Mouse (Mus musculus): ENCODE results near the gene Erc2. TPM values are rescaled to one million over a fixed set of nuclear protein-coding genes. Genes with fewer than 3 reads are reported as not detected.

Erc2 gene
- total RNA-seq, 2 experiments from 2014 or later = 0.36 to 0.41 TPM

DNA sequence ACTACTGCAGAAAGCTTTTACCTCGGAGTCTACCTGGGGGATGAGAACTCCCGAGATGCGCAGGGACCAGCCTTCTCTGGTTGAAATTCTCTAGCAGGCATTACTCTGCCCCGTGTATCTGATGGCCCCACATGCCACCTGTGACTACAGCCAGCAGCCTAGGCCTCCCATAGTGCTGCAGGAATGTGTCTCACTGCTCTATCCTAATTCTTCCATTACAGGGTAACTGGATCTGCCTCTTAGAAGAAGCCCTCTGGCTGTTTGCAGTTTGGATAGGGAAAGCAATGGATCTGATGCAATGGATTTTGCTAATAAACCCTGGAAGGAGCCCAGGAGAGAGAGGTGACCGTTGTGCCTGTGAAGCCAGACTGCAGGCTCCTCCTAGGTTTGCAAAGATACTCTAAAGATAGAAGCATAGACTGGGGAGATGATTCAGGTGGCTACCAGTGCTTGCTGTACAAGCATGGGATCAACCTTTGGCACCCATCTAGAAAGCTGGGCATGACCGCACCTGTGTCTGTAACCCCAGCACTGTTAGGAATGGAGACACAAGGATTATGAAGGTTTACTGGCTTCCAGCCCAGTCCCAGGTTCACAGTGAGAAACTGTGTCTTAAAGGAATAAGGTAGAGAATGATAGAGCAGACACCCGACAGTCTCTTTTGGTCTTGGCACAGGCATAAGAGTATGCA lies 821.2 kb downstream of the Erc2 start:
- no peak overlapping the region for H3K4me3 ChIP-seq
- no peak overlapping the region for H3K27ac ChIP-seq
- no peak for DNase-seq
- TF ChIP-seq CTCF (IDR thresholded peaks at IDR 0.05) = no peak
- intact Hi-C loops (cut with DNase I) = no loop called here

DNA sequence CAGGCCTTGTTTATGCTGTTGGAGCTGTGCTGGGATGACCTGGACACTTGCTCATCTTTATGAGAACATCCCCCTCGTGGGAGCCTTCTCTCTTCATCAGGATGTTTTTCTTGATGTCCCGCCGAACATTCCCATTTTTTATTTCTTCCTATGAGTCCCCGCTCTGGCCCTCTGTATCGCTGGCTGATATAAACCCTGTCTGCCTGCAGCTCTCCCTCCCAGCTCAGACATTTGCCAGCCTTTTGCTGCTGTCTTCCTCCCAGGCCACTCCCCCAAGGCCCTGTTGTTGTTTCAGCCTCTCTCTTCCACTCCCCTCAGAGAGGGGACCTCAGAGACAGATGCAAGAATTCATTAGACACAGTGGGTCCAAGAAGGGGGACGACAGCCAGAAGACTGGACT lies 823.5 kb downstream of the Erc2 start:
- no peak for DNase-seq
- intact Hi-C loops (cut with DNase I) = no loop called here
- H3K4me3 ChIP-seq = no peak overlapping the region
- TF ChIP-seq CTCF (IDR thresholded peaks at IDR 0.05) = no peak
- H3K27ac ChIP-seq = no peak overlapping the region

DNA sequence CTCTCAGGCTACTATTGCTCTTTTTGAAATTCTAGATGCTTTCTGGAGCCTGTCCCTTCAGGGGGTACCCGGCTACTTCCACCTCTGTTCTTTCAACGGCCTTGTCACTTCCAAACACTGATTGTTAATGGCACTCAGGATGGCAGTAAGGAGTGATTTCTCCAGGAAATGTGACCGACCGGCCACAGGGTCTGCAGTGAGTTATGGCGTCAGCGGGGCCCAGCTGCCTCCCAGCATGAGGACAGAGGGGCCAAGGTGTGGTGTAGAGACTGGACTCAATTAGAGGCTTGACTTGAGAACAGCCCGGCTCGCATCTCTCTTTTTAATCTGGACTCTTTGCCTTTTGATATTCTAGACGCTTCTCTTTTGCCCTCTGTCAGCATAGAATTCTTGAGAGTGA lies 829.5 kb downstream of the Erc2 start:
- no peak for TF ChIP-seq CTCF (IDR thresholded peaks at IDR 0.05)
- H3K4me3 ChIP-seq = no peak overlapping the region
- H3K27ac ChIP-seq = no peak overlapping the region
- DNase-seq = no peak
- intact Hi-C loops (cut with DNase I) = no loop called here

DNA sequence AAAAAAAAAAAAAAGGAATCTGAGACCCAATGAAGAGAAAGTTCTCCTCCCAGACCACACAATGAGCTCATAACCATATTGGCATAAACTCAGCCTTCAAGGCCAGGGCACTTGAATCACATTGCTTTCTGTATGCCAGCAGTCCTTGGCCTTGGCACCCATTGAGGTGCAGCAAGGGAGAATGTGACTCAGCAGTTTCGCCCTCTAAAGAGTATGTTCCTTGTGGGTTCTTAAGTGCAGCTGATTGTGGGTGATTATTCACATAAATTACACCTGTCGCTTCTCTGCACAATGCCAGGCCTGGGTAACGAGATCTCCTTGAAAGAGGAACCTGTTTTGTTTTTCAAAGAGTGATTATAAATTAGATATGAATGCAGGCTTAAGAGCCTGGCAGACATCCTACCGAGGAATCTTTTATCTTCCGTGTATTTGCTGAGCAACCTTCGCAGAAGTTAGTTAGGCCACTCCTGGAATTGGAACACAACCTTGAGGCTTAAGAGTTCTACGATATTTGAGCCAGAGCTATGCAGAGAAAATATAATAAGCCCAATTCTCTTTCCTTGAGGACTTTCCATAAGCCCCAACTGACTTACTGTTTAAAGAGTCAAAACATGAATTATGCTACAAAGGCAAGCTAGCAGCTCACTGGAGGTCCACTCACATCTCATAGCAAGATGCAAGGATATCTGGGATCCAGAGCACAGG lies 834.3 kb downstream of the Erc2 start:
- TF ChIP-seq CTCF (IDR thresholded peaks at IDR 0.05) = no peak
- H3K4me3 ChIP-seq = no peak overlapping the region
- intact Hi-C loops (cut with DNase I) = no loop called here
- no peak overlapping the region for H3K27ac ChIP-seq
- no peak for DNase-seq

DNA sequence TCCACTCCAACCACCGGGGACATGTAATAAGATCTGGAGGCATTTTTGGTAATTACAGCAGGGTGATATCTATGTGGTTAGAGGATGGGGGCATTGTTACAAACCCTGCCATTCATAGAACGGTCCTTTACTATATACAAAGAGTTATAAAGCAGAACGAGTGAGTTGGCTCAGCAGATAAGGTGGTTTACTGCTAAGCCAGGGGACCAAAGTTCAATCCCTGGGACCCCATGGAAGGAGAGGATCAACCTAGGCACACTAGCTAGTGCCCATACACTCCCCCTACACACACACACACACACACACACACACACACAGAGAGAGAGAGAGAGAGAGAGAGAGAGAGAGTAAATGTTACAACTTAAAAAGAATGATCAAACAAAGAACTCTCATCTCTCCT lies 835.2 kb downstream of the Erc2 start:
- intact Hi-C loops (cut with DNase I) = no loop called here
- DNase-seq = no peak
- TF ChIP-seq CTCF (IDR thresholded peaks at IDR 0.05) = no peak
- H3K27ac ChIP-seq = no peak overlapping the region
- H3K4me3 ChIP-seq = no peak overlapping the region

DNA sequence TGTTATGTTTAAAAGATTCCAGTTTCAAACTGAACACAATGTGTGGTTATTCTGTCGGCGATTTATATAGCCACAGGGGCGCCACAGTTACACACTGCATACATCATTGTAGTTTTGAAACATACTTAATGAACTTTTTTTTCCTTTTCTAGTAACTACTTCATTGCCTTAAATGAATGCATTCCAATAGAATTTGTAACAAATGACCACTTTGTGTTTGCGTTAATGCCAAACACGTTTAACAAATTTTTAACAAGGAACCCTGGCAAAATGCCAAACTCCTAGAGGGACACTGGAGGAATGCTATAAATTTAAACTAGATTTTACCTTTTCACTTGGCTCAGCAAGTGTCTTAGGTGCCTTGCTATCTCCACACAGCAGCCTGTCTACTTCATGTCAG lies 845.7 kb downstream of the Erc2 start:
- no peak for TF ChIP-seq CTCF (IDR thresholded peaks at IDR 0.05)
- intact Hi-C loops (cut with DNase I) = no loop called here
- no peak overlapping the region for H3K27ac ChIP-seq
- no peak overlapping the region for H3K4me3 ChIP-seq
- DNase-seq = no peak

DNA sequence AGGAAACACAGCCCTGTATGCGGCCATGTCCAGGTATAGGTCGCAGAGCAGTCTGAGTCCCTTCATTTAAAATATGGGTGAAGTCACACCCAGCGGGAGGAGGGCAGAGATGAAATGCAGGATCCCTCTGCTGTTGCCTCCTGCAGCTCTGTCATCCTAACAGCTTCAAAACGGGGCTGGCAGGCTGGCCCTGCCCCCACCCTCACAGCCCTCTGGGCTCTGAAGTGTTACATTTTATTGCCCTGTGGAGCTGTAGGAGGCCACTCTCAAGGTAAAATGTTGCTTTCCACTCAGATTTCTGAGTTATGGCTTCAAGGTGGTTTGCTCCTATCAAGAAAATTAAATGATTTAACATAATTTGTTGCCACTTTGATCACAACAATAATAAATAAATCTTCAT lies 847.5 kb downstream of the Erc2 start:
- intact Hi-C loops (cut with DNase I) = no loop called here
- DNase-seq = no peak
- Histone ChIP-seq H3K27ac (no peak overlapping the region), H3K4me3 (no peak overlapping the region)
- no peak for TF ChIP-seq CTCF (IDR thresholded peaks at IDR 0.05)

DNA sequence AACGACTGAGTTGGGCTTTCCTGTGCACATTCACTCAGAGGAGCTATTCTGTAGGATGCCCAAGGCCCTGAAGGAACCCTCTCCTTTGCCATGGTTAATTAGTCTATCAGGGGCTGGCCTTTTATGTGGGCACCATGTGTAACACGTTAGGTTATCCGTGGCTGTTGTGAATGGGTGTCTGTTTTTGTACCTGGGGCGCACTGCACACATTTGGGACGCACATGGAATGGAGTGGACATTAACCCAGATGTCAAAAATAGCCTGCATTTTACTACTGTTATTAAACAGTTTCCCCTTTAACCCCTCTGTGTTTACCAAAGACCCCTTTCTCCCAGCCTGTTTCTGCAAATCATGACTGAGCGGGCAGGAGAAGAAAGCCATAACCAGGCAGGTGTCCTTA lies 848.0 kb downstream of the Erc2 start:
- no peak overlapping the region for H3K4me3 ChIP-seq
- no peak for TF ChIP-seq CTCF (IDR thresholded peaks at IDR 0.05)
- intact Hi-C loops (cut with DNase I) = no loop called here
- DNase-seq = no peak
- no peak overlapping the region for H3K27ac ChIP-seq

DNA sequence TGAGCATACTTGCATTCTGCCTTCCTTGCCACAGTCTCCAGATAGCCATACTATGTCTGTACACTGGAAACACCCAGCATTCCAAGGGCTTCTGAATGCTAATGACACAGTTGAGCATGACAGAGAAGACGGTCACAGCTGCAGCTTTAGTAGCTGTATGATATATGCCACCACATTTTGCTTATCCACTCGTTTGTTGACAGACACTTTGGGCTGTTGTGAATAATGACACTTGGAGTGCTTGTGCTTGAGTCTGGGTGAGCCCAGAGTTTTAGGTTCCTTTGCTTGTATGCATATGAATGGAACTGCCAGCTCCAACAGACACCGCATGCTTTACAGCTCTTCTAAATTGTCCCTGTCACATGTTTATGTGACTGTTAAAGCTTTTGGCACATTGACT lies 852.8 kb downstream of the Erc2 start:
- intact Hi-C loops (cut with DNase I) = no loop called here
- H3K4me3 ChIP-seq = no peak overlapping the region
- no peak for TF ChIP-seq CTCF (IDR thresholded peaks at IDR 0.05)
- no peak overlapping the region for H3K27ac ChIP-seq
- no peak for DNase-seq

DNA sequence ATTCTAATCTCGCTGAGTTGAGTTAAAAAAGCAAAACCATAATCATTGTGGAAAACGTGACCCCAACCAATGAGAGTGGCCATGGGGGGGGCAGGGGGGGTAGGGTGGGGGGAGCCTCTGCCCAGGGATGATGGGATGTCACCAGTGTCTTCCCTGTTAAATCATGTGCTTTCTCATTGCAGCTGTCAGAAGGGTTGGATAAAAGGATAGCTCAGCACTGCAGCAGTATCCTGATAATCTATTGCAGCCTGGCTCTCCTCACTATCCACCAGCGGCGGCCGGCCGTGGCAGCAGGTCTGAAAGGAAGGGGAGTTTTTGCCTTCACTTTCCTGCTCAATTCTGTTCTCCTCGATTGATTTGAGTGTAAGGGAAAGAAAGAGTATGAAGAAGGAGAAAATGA lies 853.2 kb downstream of the Erc2 start:
- intact Hi-C loops (cut with DNase I) = no loop called here
- Histone ChIP-seq H3K27ac (no peak overlapping the region), H3K4me3 (no peak overlapping the region)
- no peak for DNase-seq
- TF ChIP-seq CTCF (IDR thresholded peaks at IDR 0.05) = no peak

DNA sequence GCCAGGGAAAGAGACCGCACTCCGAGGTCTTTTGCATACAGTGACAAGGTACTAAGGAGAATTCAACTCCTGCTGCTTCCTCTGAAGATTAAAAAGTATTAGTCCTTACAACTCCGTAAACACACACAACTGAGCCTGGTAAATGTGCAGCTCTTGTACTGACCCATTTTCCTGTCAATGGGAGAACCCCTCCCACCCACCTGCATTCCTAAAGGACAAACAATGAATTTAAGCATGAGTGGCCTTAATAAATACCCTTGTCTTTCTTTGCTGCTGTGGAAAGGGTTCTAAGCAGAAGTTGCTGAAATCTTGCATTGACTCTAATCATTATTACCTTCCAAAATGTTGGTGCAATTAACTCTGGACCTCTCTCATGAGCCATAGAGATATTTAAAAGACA lies 854.5 kb downstream of the Erc2 start:
- DNase-seq = no peak
- no peak for TF ChIP-seq CTCF (IDR thresholded peaks at IDR 0.05)
- no peak overlapping the region for H3K27ac ChIP-seq
- intact Hi-C loops (cut with DNase I) = no loop called here
- H3K4me3 ChIP-seq = no peak overlapping the region

DNA sequence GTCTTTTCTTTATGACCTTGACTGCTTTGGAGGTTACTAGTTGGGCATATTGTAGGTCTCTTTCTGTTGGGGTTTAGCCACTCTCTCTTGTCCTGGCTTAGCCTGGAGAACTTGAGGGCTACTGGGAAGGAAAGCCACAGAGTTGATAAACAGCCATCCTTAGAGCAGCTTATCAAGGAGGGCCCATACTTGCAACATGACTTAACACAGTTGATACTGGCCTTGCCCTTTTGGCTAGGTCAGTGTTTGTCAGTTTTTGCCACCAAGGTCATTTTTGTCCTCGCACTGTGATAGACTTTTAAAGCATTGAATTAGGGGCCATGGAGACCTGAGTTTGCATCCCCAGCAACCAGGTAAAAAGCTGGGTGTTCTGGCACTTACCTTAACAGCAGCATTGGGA lies 858.6 kb downstream of the Erc2 start:
- Histone ChIP-seq H3K4me3 (no peak overlapping the region), H3K27ac (no peak overlapping the region)
- no peak for TF ChIP-seq CTCF (IDR thresholded peaks at IDR 0.05)
- intact Hi-C loops (cut with DNase I) = no loop called here
- DNase-seq = no peak

DNA sequence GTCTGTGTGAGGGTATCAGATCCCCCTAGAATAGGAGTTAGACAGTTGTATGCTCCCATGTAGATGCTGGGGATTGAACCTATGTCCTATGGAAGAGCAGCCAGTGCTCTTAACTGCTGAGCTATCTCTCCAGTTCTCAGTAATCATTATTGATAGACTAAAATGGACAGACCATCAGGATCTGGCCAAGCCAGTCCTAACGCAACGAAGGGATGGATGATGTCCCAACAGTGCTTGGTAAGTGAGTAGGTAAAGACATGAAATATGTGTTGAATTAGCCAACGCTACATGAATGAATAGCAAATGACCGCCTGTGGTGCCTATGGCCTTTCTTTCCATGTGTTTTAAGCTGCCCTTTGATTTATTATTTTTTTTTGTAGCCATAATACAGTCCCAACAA lies 871.6 kb downstream of the Erc2 start:
- TF ChIP-seq CTCF (IDR thresholded peaks at IDR 0.05) = no peak
- Histone ChIP-seq H3K27ac (no peak overlapping the region), H3K4me3 (no peak overlapping the region)
- intact Hi-C loops (cut with DNase I) = no loop called here
- no peak for DNase-seq

DNA sequence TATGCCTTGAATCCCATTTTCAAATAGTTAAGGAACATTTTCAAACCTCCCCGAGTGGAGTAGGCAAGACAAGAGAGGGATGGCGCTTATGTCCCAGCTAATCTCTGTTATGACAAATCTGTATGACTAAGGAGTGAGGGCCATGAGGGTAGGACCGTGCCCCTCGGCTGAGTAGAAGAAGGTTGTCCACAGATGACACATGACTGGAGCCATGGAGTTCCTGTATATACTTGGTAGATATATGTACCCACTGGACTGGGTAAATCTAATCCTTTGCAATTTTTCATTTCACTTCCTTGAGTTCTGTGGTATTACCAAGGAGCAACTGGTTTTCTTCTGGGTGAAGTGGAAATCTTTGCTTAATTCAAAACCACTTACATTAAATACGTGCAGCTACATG lies 872.0 kb downstream of the Erc2 start:
- no peak overlapping the region for H3K27ac ChIP-seq
- TF ChIP-seq CTCF (IDR thresholded peaks at IDR 0.05) = no peak
- no peak for DNase-seq
- no peak overlapping the region for H3K4me3 ChIP-seq
- intact Hi-C loops (cut with DNase I) = no loop called here

Measured in gastrocnemius, adult 2 months (tissue).